Mouse (Mus musculus) cortical plate, adult 2 months (tissue): ENCODE data around the gene Uap1. TPM values are rescaled to one million over a fixed set of nuclear protein-coding genes. Genes with fewer than 3 reads are reported as not detected.

ENCODE experiments used
- H3K27ac ChIP-seq: fragments of 200-500 bp; 2 replicates; pipeline ENCODE4 v1.5.1; 2012; ENCODE audit warnings: low read length, control low read depth, inconsistent platforms; ENCODE audit not compliant: insufficient read depth
- H3K4me1 ChIP-seq: fragments of 200-500 bp; 2 replicates; pipeline ENCODE4 v1.6.1; 2011; ENCODE audit warnings: low read length; ENCODE audit not compliant: control insufficient read depth, insufficient read depth
- H3K4me3 ChIP-seq: fragments of 200-500 bp; 2 replicates; pipeline ENCODE4 v1.5.1; 2011; ENCODE audit warnings: mild to moderate bottlenecking, low read length, control low read depth; ENCODE audit not compliant: insufficient read depth
- CTCF ChIP-seq: fragments of 200-500 bp; IDR thresholded peaks from 2 replicates; pipeline ENCODE4 v1.5.1; 2011; ENCODE audit warnings: mild to moderate bottlenecking, control low read depth, low read length; ENCODE audit not compliant: insufficient read depth; ENCODE audit errors: extremely low read depth
- POLR2A ChIP-seq: fragments of 200-500 bp; IDR thresholded peaks from 2 replicates; pipeline ENCODE4 v1.6.1; 2011; ENCODE audit warnings: mild to moderate bottlenecking, low read length, control low read depth; ENCODE audit not compliant: insufficient read depth; ENCODE audit errors: extremely low read depth
- polyA plus RNA-seq: library from polyadenylated mRNA; depleted of rRNA; stranded (reverse); fragments of >200 nt; gene quantifications from 2 replicates; pipeline ENCODE4 v1.2.3, GENCODE M21; 2012

The Uap1 gene
- polyA plus RNA-seq, 1 experiment: 54.1 TPM

DNA sequence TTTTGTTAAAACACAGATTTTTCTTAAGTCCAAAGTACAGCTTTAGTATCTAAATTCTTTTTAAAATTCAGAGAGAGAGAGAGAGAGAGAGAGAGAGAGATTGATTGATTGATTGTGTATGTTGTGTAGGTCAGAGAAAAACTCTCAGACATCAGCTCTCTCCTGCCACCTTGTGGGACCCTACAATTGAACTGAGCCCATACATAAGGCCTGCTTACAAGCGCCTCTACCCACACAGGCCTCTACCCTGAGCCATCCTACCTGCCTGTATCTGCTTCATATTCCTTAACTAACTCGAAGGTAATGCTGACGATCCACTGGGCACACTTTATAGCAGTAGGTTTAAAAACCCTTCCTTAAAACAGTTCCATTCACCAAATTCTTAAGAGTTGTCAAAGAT lies 25.6 kb upstream of the Uap1 start:
- Histone ChIP-seq H3K4me1 (no peaks in the 10 kb centered on the region; the same call in 1 of the 2 replicates), H3K4me3 (no peak overlapping the region), H3K27ac (no peak overlapping the region)
- TF ChIP-seq CTCF: peak; percentile 45; the same call in 1 of the 2 replicates
- no peak for TF ChIP-seq POLR2A

DNA sequence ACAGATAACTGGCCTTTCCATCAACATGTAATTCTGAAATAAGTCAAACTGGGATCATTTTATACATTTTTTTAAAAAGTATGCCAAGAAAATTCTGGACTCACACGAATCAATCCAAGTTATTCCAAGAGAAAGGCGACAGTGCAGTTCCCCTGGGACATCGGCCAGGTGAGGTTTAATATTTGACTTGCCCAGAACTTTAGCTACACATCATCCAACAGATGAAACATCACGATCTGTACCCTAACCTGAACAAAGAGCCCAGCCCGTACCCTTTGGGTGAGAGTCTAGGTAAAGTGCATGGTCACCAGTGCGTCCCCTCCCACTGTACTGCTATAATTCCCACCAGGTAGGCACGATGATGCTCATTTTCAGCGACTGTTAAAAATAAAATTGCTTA lies 21.5 kb upstream of the Uap1 start:
- no peak overlapping the region for H3K4me3 ChIP-seq

DNA sequence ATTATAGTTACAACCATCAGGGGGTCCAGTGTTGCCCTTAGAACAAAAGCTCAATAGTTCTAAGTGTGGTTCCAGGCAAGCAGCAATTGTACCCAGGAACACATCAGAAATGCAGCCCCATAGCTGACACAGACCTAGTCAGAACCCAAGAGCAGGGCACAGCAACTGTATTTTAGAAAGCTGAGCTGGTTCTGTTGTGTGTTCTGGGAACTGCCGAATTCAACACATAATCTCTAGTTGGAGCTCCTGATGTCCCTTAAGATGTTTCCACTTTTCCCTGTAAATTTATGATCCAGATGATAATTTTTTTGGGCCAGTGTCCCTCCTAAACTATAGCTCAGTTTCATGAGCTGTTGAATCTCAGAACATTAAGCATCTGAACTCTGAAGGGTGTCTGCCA lies 17.2 kb upstream of the Uap1 start:
- Histone ChIP-seq H3K4me1 (no peaks in the 10 kb centered on the region; the same call in 1 of the 2 replicates), H3K27ac (no peak overlapping the region), H3K4me3 (no peak overlapping the region)
- TF ChIP-seq CTCF: no peak
- no peak for TF ChIP-seq POLR2A

More for the DNA sequence above, 21.5 kb upstream of the Uap1 start:
- no peak overlapping the region for H3K27ac ChIP-seq
- no peaks in the 10 kb centered on the region; the same call in 1 of the 2 replicates for H3K4me1 ChIP-seq
- TF ChIP-seq POLR2A (no peak), CTCF (no peak)

DNA sequence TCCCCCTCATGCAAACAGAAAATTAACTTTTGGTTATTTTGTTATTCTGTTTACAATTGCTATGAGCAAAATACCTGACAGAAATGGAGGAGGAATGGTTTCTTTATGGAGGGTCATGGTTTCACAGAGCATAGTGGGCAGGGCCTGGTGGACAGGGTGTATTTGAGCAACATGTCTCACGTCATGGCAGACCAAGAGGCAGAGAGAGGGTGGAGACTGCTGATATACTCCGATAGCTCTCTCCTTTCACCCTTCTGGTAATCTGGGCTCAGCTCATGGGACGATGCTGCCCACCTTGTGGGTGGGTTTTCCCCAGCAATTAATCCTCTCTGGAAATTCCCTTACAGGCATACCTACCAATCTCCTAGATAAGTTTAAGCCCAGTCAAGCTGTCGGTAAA lies 15.5 kb upstream of the Uap1 start:
- Histone ChIP-seq H3K4me3 (no peak overlapping the region), H3K27ac (no peak overlapping the region), H3K4me1 (peaks cover 5% of the 10 kb centered on the region)
- TF ChIP-seq POLR2A: no peak
- TF ChIP-seq CTCF: no peak

DNA sequence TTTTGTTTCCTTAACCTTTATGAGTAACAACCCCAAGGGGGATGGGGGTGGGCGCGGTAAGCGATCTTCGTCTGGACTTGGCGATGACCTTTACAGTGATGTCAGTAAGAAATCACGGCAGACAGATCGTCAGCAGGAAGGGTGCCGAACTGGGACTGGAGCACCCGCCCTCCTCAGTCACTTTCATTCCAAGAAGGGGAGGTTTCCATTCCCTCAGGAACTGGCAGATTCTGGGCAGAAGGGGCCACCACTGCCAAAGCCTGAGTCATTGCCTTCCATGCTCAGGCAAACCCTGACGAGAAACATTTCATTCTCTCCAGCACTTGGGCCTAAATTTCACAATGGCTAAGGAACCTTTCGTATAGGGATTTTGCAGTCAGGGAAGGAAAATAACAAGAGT lies 13.8 kb upstream of the Uap1 start:
- no peak overlapping the region for H3K4me3 ChIP-seq
- H3K27ac ChIP-seq: 0 out of 2 replicates have a peak overlapping the region, but pooled peaks have one; percentile 0
- H3K4me1 ChIP-seq: peaks cover 5% of the 10 kb centered on the region
- no peak for TF ChIP-seq CTCF
- TF ChIP-seq POLR2A: no peak

DNA sequence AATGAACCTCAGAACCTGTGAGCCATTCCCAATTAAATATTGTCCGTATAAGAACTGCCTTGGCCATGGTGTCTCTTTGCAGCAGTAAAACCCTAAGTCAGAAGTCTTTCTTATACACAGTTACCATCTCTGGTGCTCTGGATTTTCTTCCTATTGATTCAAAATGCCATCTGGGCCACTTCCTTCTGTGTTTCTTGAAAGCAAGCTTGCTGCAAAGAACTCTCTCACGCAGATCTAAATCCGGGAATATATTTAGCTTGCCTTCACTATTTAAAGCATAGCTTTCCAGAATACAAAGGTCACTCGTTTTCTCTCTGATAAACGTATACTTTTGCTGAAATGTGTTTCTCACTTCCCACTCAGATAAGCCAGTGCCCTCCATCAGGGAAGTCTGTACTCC lies 11.8 kb upstream of the Uap1 start:
- Histone ChIP-seq H3K4me1 (peaks cover 5% of the 10 kb centered on the region), H3K4me3 (no peak overlapping the region), H3K27ac (peak overlapping the region; percentile 83)
- TF ChIP-seq CTCF: no peak
- TF ChIP-seq POLR2A: no peak

DNA sequence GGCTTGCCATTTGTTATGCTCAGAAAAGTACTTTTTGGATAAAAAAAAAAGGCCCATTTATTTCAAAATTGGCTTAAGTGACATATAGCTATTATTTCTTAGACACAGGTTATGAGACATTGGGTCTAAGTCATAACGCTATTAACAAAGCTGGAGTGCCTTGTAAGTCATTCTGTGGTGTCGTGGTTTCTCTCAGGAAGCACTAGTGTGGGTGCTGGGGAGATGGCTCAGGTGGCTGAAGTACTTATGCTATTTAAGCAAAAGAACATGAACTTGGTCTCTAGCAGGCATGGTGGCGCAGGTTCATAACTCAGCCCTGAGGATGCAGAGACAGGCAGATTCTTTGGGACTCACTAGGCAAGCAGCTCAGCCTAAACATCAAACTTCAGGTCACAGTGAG lies 10.4 kb upstream of the Uap1 start:
- peaks cover 5% of the 10 kb centered on the region for H3K4me1 ChIP-seq
- no peak overlapping the region for H3K4me3 ChIP-seq
- TF ChIP-seq CTCF (no peak), POLR2A (no peak)
- H3K27ac ChIP-seq: no peak overlapping the region

DNA sequence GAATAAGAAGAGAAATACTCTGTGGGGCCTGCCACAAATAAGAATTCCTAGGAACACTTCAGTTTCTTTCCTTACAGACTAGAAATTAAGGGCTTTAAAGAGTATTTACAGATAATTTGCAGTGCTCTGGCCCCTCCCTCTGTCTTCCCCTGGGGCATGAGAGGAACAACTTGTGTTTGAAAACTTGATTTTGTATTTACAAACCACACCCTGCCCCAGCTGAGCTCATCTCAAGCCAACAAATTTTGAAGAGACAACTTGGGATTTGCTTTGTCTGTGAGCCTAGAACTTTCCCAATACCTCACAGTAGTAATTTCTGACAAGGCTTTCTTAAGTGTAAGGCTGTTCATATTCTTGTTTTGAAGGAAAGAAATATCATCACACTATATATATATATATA lies 7.9 kb upstream of the Uap1 start:
- Histone ChIP-seq H3K4me3 (no peak overlapping the region), H3K4me1 (peaks cover 5% of the 10 kb centered on the region), H3K27ac (no peak overlapping the region)
- TF ChIP-seq POLR2A (no peak), CTCF (no peak)

DNA sequence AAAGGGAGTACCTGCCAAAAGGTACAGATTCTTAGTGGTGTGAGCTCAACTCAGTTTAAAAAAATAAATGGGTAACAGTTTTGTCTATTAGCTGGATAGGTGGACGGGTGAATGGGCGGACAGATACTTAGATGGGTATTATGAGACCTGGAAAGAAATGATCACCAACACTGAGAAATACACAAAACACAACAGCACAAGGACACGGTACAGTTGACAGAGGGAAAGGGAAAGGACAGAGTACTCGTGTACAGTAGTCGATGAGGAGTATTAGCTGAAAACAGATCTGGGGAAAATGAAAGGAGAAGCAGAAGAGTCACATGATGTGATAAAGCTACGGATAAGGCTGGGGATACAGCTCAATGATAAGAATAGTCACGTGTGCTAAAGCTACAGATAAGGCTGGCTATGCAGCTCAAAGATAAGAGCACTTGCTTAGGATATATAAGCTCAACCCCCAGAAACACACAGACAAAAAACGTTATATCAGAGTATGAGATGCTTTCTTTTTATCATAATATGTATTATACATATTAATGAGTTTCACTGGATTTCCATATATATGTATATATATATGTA lies 2.0 kb upstream of the Uap1 start:
- TF ChIP-seq CTCF (no peak), POLR2A (no peak)
- no peak overlapping the region for H3K4me3 ChIP-seq
- H3K4me1 ChIP-seq: peaks cover 3% of the 10 kb centered on the region; the same call in 1 of the 2 replicates
- H3K27ac ChIP-seq: no peak overlapping the region

DNA sequence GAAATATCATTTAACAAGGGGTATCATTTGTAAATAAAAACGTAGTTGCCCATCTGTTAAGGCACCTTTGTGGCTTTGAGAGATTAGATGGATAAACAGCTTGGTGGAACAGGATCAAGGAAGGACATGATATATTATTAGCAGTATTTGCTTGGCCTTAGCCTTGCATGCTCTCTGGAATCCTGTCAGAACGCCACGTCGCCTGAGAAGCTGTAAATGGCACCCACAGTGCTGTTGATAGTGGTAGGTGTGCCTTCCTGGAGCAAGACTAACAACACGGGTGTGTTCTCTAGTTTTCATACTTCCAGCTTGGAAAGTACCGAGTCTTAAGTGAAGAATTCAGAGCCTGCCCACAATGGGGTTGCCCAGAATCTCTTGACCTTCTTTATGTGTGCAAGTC lies 1.1 kb upstream of the Uap1 start:
- TF ChIP-seq CTCF (no peak), POLR2A (no peak)
- H3K4me3 ChIP-seq: no peak overlapping the region; the same call in 1 of the 2 replicates
- peaks cover 3% of the 10 kb centered on the region; the same call in 1 of the 2 replicates for H3K4me1 ChIP-seq
- H3K27ac ChIP-seq: no peak overlapping the region
